Mouse (Mus musculus) heart, postnatal 0 days (tissue): ENCODE measurements at regions not wholly inside any gene's neighbourhood (a gene's known extent, or its start where the extent isn't known, plus 50 kb on each side); places are given as distances from the start of the nearest gene placed in this dataset.

Source experiments
- CTCF ChIP-seq: IDR thresholded peaks from 2 replicates; pipeline ENCODE4 v1.5.1; 2016; ENCODE audit warnings: antibody characterized with exemption, control low read depth, low read depth
- EP300 ChIP-seq: IDR thresholded peaks from 2 replicates; pipeline ENCODE4 v1.6.1; 2016; ENCODE audit warnings: antibody characterized with exemption, low read depth

DNA sequence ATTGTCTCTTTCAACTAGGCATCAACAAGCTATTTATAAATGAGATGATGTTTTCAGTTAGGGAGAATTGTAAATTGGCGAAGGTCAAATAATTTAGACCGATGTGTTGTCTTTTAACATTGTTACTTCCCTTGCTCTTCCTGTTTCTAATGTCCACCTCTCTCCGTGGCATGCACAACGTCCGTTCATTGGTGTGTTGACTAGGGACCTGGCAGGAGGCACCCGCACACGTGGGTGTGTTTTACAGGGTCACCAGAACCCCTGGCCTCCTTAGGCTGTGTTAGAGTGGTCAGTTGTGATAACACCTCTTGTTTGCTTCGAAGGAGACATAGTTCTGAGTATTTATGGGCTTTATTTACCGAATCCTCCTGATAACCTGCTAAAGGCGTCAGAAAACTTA lies 222.8 kb downstream of the Brms1l start:
- TF ChIP-seq CTCF (no peak), EP300 (no peak)
